Mouse (Mus musculus) myocyte (in vitro differentiated cells): ENCODE data around the gene Sec31b. TPM values are rescaled to one million over a fixed set of nuclear protein-coding genes. Genes with fewer than 3 reads are reported as not detected.
A peak's percentile ranks its signal among the peaks of the same experiment; 100 is the strongest.

ENCODE experiments used
- H3K27me3 ChIP-seq: one replicate; pipeline ENCODE4 v1.6.1; 2011; ENCODE audit not compliant: control insufficient read depth, insufficient read depth, insufficient read length
- H3K36me3 ChIP-seq: one replicate; pipeline ENCODE4 v1.6.1; 2011; ENCODE audit not compliant: control insufficient read depth, insufficient read depth
- H3K4me2 ChIP-seq: one replicate; pipeline ENCODE4 v1.6.1; 2011; ENCODE audit warnings: low read depth, control low read depth
- H3K4me3 ChIP-seq: one replicate; pipeline ENCODE4 v1.5.1; 2011; ENCODE audit warnings: mild to moderate bottlenecking, control low read depth, moderate library complexity
- H3K79me2 ChIP-seq: one replicate; pipeline ENCODE4 v1.6.1; 2011; ENCODE audit not compliant: control insufficient read depth, insufficient read depth
- H3ac ChIP-seq: one replicate; pipeline ENCODE4 v1.6.1; 2011; ENCODE audit not compliant: control insufficient read depth, insufficient read length
- CEBPB ChIP-seq: IDR thresholded peaks from 2 replicates; pipeline ENCODE4 v1.6.1; 2011; ENCODE audit warnings: mild to moderate bottlenecking, moderate library complexity; ENCODE audit not compliant: poor library complexity, insufficient read depth, severe bottlenecking
- E2F4 ChIP-seq: IDR thresholded peaks from one replicate; pipeline ENCODE4 v1.6.1; 2011; ENCODE audit warnings: mild to moderate bottlenecking, control low read depth, moderate library complexity; ENCODE audit not compliant: insufficient read depth
- MAX ChIP-seq: IDR thresholded peaks from one replicate; pipeline ENCODE4 v1.6.1; 2011; ENCODE audit warnings: low read depth, mild to moderate bottlenecking, control low read depth
- MYOD1 ChIP-seq, 3 experiments: IDR thresholded peaks; one replicate each; pipeline ENCODE4 v1.6.1; 2011; ENCODE audit warnings: control low read depth in 2 of 3, low read depth in 2 of 3, mild to moderate bottlenecking in 2 of 3, moderate library complexity in 1 of 3; ENCODE audit not compliant: insufficient read length in 2 of 3, control insufficient read depth in 1 of 3
- MYOG ChIP-seq, 3 experiments: IDR thresholded peaks; one replicate each; pipeline ENCODE4 v1.6.1; 2011; ENCODE audit warnings: control low read depth in 2 of 3, low read depth in 2 of 3, mild to moderate bottlenecking in 2 of 3; ENCODE audit not compliant: insufficient read length in 2 of 3, control insufficient read depth in 1 of 3, insufficient read depth in 1 of 3
- POLR2A ChIP-seq: IDR thresholded peaks from one replicate; pipeline ENCODE4 v1.6.1; 2011; ENCODE audit warnings: low read depth, mild to moderate bottlenecking, control low read depth, moderate library complexity; ENCODE audit not compliant: insufficient read length
- POLR2AphosphoS2 ChIP-seq: IDR thresholded peaks from one replicate; pipeline ENCODE4 v1.6.1; 2011; ENCODE audit warnings: low read depth, control low read depth; ENCODE audit not compliant: insufficient read length
- REST ChIP-seq: IDR thresholded peaks from one replicate; pipeline ENCODE4 v1.6.1; 2011; ENCODE audit warnings: mild to moderate bottlenecking, control low read depth, moderate library complexity; ENCODE audit not compliant: insufficient read depth, insufficient read length
- SRF ChIP-seq: IDR thresholded peaks from one replicate; pipeline ENCODE4 v1.6.1; 2011; ENCODE audit warnings: low read depth; ENCODE audit not compliant: control insufficient read depth, insufficient read length
- TCF12 ChIP-seq: IDR thresholded peaks from one replicate; pipeline ENCODE4 v1.6.1; 2011; ENCODE audit warnings: mild to moderate bottlenecking, control low read depth; ENCODE audit not compliant: poor library complexity, insufficient read depth, severe bottlenecking
- TCF3 ChIP-seq: IDR thresholded peaks from one replicate; pipeline ENCODE4 v1.6.1; 2011; ENCODE audit warnings: low read depth, control low read depth; ENCODE audit not compliant: insufficient read length
- USF1 ChIP-seq: IDR thresholded peaks from one replicate; pipeline ENCODE4 v1.6.1; 2011; ENCODE audit warnings: low read depth, mild to moderate bottlenecking, control low read depth, moderate library complexity
- polyA plus RNA-seq: library from polyadenylated mRNA; unstranded; fragments of >200 nt; fragmentation: generic; extraction: Trizol; gene quantifications from one replicate; pipeline ENCODE4 v1.2.1, GENCODE M21; 2012; ENCODE audit warnings: missing spikeins

Gene Sec31b
- polyA plus RNA-seq, 1 experiment = 0.02 TPM

GRCm38 (mm10) chr19:44588036-44588435 lies 42.4 kb upstream of the Sec31b start:
- H3K79me2 ChIP-seq = no peaks in the 10 kb centered on the region
- peaks cover 46% of the 10 kb centered on the region for H3K27me3 ChIP-seq
- TF ChIP-seq REST (no peak), TCF3 (no peak), USF1 (no peak), CEBPB (no peak), MYOG (IDR thresholded peaks at IDR 0.05; ENCODE audit: control insufficient read depth in 1 of 3, insufficient read depth in 1 of 3, insufficient read length in 2 of 3, low read depth in 2 of 3) (no peak), SRF (no peak), E2F4 (no peak)
- no peaks in the 10 kb centered on the region for H3K36me3 ChIP-seq
- no peak overlapping the region for H3K4me3 ChIP-seq
- no peak overlapping the region for H3K4me2 ChIP-seq
- H3ac ChIP-seq = no peak overlapping the region

DNA sequence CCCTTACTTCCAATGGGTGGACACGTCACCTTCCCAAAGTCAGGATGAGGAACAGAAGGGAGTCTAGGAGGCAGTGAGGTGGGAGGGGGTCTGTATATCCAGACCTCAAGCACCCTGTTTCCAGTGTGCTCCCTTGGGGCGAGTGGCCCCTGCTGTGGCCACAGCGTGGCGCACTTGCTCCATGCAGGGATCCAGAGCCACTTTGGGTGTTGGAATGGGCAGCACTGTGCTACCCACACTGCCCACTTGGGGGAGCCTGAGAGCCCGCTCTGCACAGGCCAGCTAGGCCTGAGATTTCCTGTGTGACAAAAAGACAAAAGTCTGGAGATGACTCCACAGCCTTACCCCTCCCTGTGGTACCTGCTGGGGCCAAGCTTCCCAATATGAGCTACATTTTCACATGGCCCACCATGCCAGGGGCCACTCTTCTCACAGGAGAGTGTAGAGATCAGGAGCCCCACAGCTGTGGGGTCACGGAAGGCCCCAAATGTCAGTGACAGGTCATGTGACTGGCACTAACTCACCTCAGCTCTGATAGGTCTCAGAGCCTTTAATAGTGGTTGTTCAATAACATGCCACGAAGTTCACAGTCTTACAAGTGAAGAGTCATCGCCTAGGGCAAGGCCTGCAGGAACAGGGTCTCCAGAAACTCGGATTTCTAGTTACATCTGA lies 37.1 kb upstream of the Sec31b start:
- Histone ChIP-seq H3K27me3 (peaks cover 16% of the 10 kb centered on the region), H3K4me2 (no peak overlapping the region), H3K4me3 (no peak overlapping the region), H3K79me2 (no peaks in the 10 kb centered on the region), H3K36me3 (no peaks in the 10 kb centered on the region), H3ac (no peak overlapping the region)
- TF ChIP-seq TCF12 (no peak), TCF3 (no peak), MYOG (IDR thresholded peaks at IDR 0.05; ENCODE audit: control insufficient read depth in 1 of 3, insufficient read depth in 1 of 3, insufficient read length in 2 of 3, low read depth in 2 of 3) (peak in 1 of 3 experiments; percentile 4), POLR2AphosphoS2 (peak; percentile 45), MYOD1 (IDR thresholded peaks at IDR 0.05; ENCODE audit: control insufficient read depth in 1 of 3, insufficient read length in 2 of 3, low read depth in 2 of 3) (no peak)

GRCm38 (mm10) chr19:44582103-44582502 lies 36.4 kb upstream of the Sec31b start:
- H3K4me2 ChIP-seq = no peak overlapping the region
- H3K4me3 ChIP-seq = no peak overlapping the region
- H3K27me3 ChIP-seq = peaks cover 16% of the 10 kb centered on the region
- no peaks in the 10 kb centered on the region for H3K79me2 ChIP-seq
- no peak for TF ChIP-seq TCF3
- TF ChIP-seq REST = no peak
- TF ChIP-seq CEBPB = no peak
- TF ChIP-seq TCF12 = no peak
- TF ChIP-seq POLR2A = no peak
- no peak for TF ChIP-seq MYOG (IDR thresholded peaks at IDR 0.05; ENCODE audit: control insufficient read depth in 1 of 3, insufficient read depth in 1 of 3, insufficient read length in 2 of 3, low read depth in 2 of 3)
- no peak for TF ChIP-seq USF1
- no peak for TF ChIP-seq SRF
- TF ChIP-seq E2F4 = no peak
- TF ChIP-seq POLR2AphosphoS2 = no peak
- TF ChIP-seq MYOD1 (IDR thresholded peaks at IDR 0.05; ENCODE audit: control insufficient read depth in 1 of 3, insufficient read length in 2 of 3, low read depth in 2 of 3) = no peak
- TF ChIP-seq MAX = no peak
- H3K36me3 ChIP-seq = no peaks in the 10 kb centered on the region
- H3ac ChIP-seq = no peak overlapping the region

DNA sequence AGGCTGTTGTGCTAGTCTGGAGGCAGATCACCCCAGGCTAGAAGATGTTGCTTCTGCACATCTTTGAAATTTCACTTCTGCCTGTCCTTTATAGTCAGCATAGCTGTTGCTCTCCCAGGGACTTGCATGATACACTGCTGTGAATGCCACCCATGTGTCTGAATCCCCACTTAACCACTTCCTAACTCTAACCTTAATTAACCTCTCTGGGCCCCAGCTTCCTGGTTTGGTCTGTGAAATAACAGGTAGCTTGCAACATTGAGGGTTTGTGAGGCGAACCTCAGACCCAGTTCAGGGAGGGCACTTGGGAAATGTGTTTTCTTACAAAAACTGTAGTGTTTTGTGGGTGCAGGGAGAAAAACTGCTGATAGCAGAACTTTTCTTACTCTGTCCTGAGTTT lies 32.4 kb upstream of the Sec31b start:
- TF ChIP-seq E2F4 (no peak), POLR2A (no peak)
- H3K4me2 ChIP-seq = no peak overlapping the region
- H3ac ChIP-seq = no peak overlapping the region

DNA sequence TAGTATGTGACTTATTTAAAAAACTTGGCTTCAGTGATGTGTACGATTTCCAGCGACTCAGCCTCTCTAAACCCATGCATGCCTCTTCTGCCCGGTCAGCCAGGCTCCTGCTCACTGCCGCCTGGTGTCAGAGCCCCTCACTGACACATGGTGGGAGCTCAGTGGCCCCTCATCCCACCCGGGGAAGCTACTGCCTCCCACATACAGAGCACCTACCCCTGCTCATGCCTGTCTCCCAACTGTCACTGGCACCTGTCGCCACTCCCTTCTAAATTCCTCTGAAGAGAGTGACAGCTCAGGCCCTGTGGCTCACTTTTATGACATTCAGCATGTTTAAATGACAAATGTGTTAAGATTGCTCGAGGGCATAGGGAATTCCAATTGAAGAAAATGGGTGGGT lies 30.6 kb upstream of the Sec31b start:
- Histone ChIP-seq H3K79me2 (no peaks in the 10 kb centered on the region), H3ac (no peak overlapping the region), H3K27me3 (no peaks in the 10 kb centered on the region), H3K36me3 (peaks cover 3% of the 10 kb centered on the region), H3K4me2 (no peak overlapping the region), H3K4me3 (no peak overlapping the region)
- no peak for TF ChIP-seq TCF12
- TF ChIP-seq MYOG (IDR thresholded peaks at IDR 0.05; ENCODE audit: control insufficient read depth in 1 of 3, insufficient read depth in 1 of 3, insufficient read length in 2 of 3, low read depth in 2 of 3) = peak; percentile 18 to 85 (median 43)
- peak in 2 of 3 experiments; percentile 73 to 94 for TF ChIP-seq MYOD1 (IDR thresholded peaks at IDR 0.05; ENCODE audit: control insufficient read depth in 1 of 3, insufficient read length in 2 of 3, low read depth in 2 of 3)

More for the DNA sequence above, 32.4 kb upstream of the Sec31b start:
- Histone ChIP-seq H3K27me3 (no peaks in the 10 kb centered on the region), H3K36me3 (no peaks in the 10 kb centered on the region), H3K4me3 (no peak overlapping the region), H3K79me2 (no peaks in the 10 kb centered on the region)
